Mouse (Mus musculus) heart, embryonic 13.5 days (tissue): Measurements from ENCODE around the gene Trim2. TPM values are rescaled to one million over a fixed set of nuclear protein-coding genes. Genes with fewer than 3 reads are reported as not detected.

Experiments used
- ATAC-seq: fragments of 200-750 bp; cut with Nextera tagmentation; 2 replicates; pipeline ENCODE4 v1.8.0; 2017; ENCODE audit warnings: moderate TSS enrichment; ENCODE audit not compliant: insufficient number of reproducible peaks, low FRiP score, low TSS enrichment; ENCODE audit errors: extremely low read depth
- H3K27ac ChIP-seq: fragments of 300-500 bp; sonication (generic); replicated peaks from 2 replicates; pipeline ENCODE4 v1.5.1; 2015; ENCODE audit warnings: moderate library complexity, mild to moderate bottlenecking, inconsistent platforms
- H3K27me3 ChIP-seq: fragments of 300-500 bp; sonication (generic); replicated peaks from 2 replicates; pipeline ENCODE4 v1.6.1; 2015; ENCODE audit warnings: mild to moderate bottlenecking, inconsistent platforms
- H3K36me3 ChIP-seq: fragments of 300-500 bp; sonication (generic); 2 replicates; pipeline ENCODE4 v1.6.1; 2015; ENCODE audit warnings: mild to moderate bottlenecking, inconsistent platforms
- H3K4me1 ChIP-seq: fragments of 300-500 bp; sonication (generic); 2 replicates; pipeline ENCODE4 v1.6.1; 2015; ENCODE audit warnings: inconsistent platforms
- H3K4me2 ChIP-seq: fragments of 300-500 bp; sonication (generic); 2 replicates; pipeline ENCODE4 v1.6.1; 2015; ENCODE audit warnings: inconsistent platforms, mild to moderate bottlenecking, moderate library complexity
- H3K4me3 ChIP-seq: fragments of 300-500 bp; sonication (generic); 2 replicates; pipeline ENCODE4 v1.5.1; 2015; ENCODE audit warnings: moderate library complexity, mild to moderate bottlenecking, inconsistent platforms
- H3K9ac ChIP-seq: fragments of 300-500 bp; sonication (generic); 2 replicates; pipeline ENCODE4 v1.6.1; 2015; ENCODE audit warnings: inconsistent platforms, mild to moderate bottlenecking, moderate library complexity
- H3K9me3 ChIP-seq: fragments of 300-500 bp; sonication (generic); 2 replicates; pipeline ENCODE4 v1.6.1; 2016; ENCODE audit warnings: inconsistent platforms
- WGBS: fragments of 180-500 bp; shearing (Covaris S2); methylation state at CpG from one replicate; pipeline ENCODE4 v1.1.7; 2015; ENCODE audit warnings: mixed read lengths; 5-methylcytosine and 5-hydroxymethylcytosine counted together
- polyA plus RNA-seq: library from polyadenylated mRNA; unstranded; fragments of >200 nt; fragmentation: Nextera tagmentation; extraction: Ambion mirVana; gene quantifications from 2 replicates; pipeline ENCODE4 v1.2.1, GENCODE M21; 2015

The Trim2 gene
- polyA plus RNA-seq, 1 experiment from 2014 or later = 7.6 TPM

DNA sequence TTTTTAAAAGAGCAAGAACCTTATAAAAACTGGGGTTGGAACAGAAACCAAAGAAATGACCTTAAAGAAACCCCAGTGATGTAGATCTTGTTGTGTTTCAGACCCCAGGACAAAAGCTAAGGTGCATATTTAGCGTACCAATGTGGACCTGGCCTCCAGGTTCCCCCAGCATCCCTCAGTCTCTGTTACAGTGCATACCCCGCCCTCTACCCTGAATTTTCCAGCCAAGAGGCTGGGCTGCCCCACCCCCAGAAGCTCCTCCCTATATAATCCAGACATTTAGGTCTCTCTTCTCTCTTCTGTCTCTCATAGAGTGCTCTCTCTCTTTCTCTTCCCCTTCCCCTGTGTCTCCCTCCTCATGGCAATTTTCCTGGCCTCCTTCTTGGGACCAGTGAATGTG is 126.4 kb downstream of the Trim2 start:
- no peaks in the 10 kb centered on the region for H3K9me3 ChIP-seq
- H3K9ac ChIP-seq = no peak overlapping the region
- H3K27ac ChIP-seq = no peak overlapping the region
- no peaks in the 10 kb centered on the region for H3K27me3 ChIP-seq
- H3K4me3 ChIP-seq = no peak overlapping the region
- 72% methylated on average over 2 of the region's 2 CpGs for WGBS
- H3K4me1 ChIP-seq = no peaks in the 10 kb centered on the region
- H3K36me3 ChIP-seq = peaks cover 9% of the 10 kb centered on the region
- no peak overlapping the region for H3K4me2 ChIP-seq
- ATAC-seq = no peak

DNA sequence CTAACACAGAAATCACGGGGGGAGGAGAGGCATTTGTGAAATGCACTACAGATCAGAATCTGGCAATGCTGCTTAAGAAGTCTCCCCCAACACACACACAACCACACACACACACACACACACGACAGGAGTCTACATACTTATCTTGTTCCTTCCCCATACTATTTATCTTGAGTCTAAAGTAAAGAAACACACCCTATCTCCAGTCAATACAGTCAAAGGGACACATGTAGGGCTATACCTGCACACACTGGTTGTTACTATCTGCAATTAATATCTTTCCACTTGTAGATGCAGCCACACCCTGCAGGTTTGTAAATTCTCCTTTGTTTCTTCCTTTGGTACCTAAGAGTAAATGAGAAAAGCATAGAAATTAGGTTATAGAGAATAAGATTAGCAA is 128.8 kb downstream of the Trim2 start:
- no peak overlapping the region for H3K27ac ChIP-seq
- no peak overlapping the region for H3K4me2 ChIP-seq
- no peak overlapping the region for H3K9ac ChIP-seq
- H3K4me1 ChIP-seq = no peaks in the 10 kb centered on the region
- peaks cover 9% of the 10 kb centered on the region for H3K36me3 ChIP-seq
- H3K27me3 ChIP-seq = no peaks in the 10 kb centered on the region
- no peak for ATAC-seq
- no peak overlapping the region for H3K4me3 ChIP-seq
- WGBS = 52% methylated on average over 2 of the region's 2 CpGs
- H3K9me3 ChIP-seq = no peaks in the 10 kb centered on the region

DNA sequence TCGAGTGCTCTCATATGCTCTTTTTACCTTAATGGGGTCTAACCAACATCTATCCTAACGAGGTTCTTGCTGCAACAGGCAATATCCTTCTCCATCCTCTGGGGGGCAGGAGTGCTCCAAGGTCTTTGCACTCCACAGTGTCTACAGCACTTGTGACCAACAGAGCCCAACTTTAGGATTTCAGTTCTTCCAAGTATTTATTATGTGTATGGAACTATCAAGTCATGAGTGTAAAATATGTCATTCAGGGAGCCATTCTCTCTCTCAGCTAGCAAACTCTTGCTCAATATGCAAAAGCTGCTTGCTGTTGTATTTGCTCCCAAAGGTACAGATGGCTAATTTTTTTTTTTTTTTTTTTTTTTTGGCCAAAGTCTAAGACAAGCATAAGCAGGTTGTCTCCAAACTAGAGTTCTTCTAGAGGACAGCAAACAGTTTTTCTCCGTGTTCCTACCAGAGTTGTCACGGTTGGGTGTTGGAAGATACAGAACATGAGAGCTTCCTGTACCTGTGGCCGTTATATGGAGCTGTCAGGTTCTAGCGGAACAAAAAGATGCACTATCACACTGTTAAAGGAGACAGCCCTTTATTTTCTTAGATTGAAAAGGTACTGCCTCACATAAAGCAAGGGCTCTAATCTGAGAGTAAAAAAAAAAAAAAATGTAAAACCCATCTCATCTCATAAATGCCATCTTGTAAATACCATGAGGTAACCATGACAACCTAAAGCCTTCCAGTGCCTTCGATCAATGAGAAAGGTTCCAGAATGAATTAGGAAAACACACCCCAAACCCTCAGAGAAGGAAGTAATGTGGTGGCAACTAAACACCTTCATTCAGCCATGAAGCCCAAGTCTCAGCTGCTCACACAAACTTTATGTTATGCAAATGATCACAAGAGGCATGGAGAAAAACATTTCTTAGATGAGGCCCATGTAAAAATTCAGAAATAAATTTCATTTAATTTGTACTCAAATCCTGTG is 131.1 kb downstream of the Trim2 start:
- no peaks in the 10 kb centered on the region for H3K4me1 ChIP-seq
- no peak overlapping the region for H3K9ac ChIP-seq
- no peaks in the 10 kb centered on the region for H3K9me3 ChIP-seq
- no peak overlapping the region for H3K4me3 ChIP-seq
- no peak overlapping the region for H3K4me2 ChIP-seq
- no peak for ATAC-seq
- no peaks in the 10 kb centered on the region for H3K27me3 ChIP-seq
- no peak overlapping the region for H3K27ac ChIP-seq
- WGBS = 52% methylated on average over 7 of the region's 7 CpGs
- H3K36me3 ChIP-seq = peaks cover 10% of the 10 kb centered on the region

DNA sequence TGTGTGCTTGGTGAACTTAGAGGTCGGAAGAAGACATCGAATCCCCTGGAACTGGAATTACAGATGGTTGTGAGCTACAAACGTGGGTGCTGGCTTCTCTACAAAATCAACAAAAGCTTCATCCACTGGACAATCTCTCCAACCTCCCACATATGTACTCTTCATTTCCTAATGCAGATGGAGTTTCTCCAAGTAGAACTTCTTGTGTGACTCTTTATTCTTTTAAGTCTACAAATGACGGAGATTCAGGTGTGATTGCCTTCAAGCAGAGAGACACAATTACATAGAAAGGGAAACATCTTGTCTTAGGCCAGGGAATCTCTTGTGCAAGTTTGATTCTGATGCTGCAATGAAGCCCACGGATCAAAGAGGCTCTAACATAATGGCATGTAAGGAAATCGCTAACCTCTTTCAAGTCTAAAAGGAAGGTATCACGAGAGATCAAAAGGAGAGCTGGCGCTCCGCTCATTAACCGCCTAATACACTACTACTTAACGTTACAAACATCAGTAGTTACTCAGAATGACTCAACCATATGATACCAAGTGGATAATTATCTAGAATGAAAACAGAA is 133.0 kb downstream of the Trim2 start, which contains the start of gene Gm6525:
Gm6525 (plus strand) TSS at position 524 of the 574 bp plus-strand sequence.
- no peaks in the 10 kb centered on the region for H3K9me3 ChIP-seq
- H3K27ac ChIP-seq = no peak within 1 kb of the TSS
- H3K9ac ChIP-seq = no peak within 1 kb of the TSS
- H3K4me2 ChIP-seq = no peak within 1 kb of the TSS
- peaks cover 12% of the 10 kb centered on the region for H3K36me3 ChIP-seq
- no peak for ATAC-seq
- WGBS = 80% methylated on average over 11 of the region's 11 CpGs
- H3K4me1 ChIP-seq = no peaks in the 10 kb centered on the region
- H3K27me3 ChIP-seq = no peaks in the 10 kb centered on the region
- no peak within 1 kb of the TSS for H3K4me3 ChIP-seq

DNA sequence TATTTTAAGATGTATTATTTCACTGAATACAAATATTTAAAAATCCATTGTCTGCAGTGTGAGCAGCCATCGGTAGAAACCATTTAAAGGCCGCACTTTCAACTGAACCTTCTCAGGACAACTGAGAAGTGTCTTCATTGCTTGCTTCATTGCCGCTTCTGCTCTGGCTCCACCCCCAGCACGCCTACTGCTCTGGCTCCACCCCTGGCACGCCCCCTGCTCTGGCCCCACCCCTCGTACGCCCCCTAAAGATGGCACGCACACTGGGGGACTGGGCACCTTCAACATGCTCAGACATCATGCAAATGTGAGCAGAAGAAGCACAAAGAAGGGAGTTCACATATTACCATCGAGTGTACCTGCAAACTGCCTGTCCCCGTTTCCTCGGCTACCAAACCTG is 134.3 kb downstream of the Trim2 start:
- Histone ChIP-seq H3K4me2 (no peak overlapping the region), H3K9me3 (no peaks in the 10 kb centered on the region), H3K4me3 (no peak overlapping the region), H3K4me1 (no peaks in the 10 kb centered on the region), H3K9ac (no peak overlapping the region), H3K36me3 (peaks cover 9% of the 10 kb centered on the region), H3K27ac (no peak overlapping the region), H3K27me3 (no peaks in the 10 kb centered on the region)
- WGBS = 27% methylated on average over 11 of the region's 11 CpGs
- no peak for ATAC-seq

DNA sequence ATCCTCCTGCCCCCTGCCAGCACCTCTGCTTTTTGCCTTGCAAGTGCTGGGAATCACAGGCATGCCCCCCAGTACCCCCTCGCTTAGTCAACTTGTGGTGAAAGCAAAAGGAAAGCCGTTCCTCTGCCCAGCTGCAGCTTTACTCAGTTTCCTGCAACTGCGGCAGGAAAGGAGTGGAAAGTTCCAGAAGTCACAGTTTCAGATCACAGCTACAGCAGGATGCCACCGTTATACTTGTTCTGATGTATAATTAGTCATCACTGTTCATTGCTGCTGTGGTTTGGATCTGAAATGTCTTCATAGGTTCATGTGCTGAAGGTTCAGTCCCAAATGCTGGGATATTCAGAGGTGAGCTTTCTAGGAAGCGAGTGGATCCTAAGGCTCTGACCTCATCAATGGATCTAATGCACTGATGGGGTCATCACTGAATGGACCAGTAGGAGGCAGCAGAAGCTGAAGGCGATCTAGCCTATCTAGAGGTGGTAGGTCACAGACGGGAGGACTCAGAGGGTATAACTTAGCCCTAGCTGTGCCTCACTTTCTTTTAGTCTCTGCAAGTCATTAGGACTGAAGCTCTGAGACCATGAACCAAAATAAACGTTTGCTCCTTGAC is 137.2 kb downstream of the Trim2 start:
- Histone ChIP-seq H3K9me3 (no peaks in the 10 kb centered on the region), H3K4me2 (no peak overlapping the region), H3K27me3 (no peaks in the 10 kb centered on the region), H3K4me3 (no peak overlapping the region), H3K36me3 (peaks cover 24% of the 10 kb centered on the region), H3K9ac (no peak overlapping the region), H3K4me1 (no peaks in the 10 kb centered on the region), H3K27ac (no peak overlapping the region)
- ATAC-seq = no peak
- WGBS = 57% methylated on average over 8 of the region's 8 CpGs

DNA sequence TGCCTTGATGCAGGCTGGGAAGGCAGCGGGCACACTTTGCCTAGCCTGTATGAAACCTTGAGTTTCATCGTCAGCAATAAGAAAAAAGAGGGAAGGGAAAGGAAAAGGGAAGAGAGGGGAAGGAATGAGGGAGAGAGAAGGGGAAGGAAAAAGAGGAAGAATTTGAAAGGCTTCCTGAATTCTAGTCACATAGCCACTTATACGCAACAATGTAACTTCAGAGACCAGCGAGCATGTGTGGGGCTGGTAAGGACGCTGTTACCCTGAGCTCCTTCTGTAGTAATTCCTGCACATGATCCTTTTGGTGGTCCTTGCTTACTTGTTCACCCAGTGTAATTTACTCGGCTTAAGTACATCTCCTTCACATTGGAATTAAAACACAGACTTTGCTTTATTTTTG is 137.7 kb downstream of the Trim2 start:
- ATAC-seq = no peak
- H3K4me3 ChIP-seq = no peak overlapping the region
- no peaks in the 10 kb centered on the region for H3K4me1 ChIP-seq
- H3K9ac ChIP-seq = no peak overlapping the region
- WGBS = 81% methylated on average over 6 of the region's 6 CpGs
- H3K27me3 ChIP-seq = no peaks in the 10 kb centered on the region
- no peak overlapping the region for H3K4me2 ChIP-seq
- H3K36me3 ChIP-seq = peaks cover 29% of the 10 kb centered on the region
- H3K27ac ChIP-seq = no peak overlapping the region
- no peaks in the 10 kb centered on the region for H3K9me3 ChIP-seq

DNA sequence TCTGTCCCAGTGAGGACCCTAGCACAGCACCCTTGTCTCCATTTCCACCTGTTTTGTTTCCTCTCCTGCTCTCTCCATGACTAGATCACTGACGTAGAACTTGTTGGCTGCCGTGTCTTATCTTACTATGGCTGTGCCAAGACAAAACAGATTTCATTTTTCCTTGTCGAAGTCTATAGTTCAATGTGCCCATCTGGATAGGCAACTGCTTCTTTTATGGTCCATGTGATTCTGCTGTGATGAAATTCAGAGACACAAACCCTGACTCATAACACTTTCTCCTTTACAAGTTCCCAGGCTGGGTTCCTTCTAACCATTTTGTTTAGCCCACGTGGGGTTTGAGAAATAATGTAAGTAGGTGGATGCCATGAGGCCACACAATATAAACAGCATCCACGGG is 140.6 kb downstream of the Trim2 start:
- no peak overlapping the region for H3K27ac ChIP-seq
- no peaks in the 10 kb centered on the region for H3K27me3 ChIP-seq
- H3K36me3 ChIP-seq = peaks cover 29% of the 10 kb centered on the region
- no peak overlapping the region for H3K4me3 ChIP-seq
- ATAC-seq = no peak
- H3K9ac ChIP-seq = no peak overlapping the region
- no peak overlapping the region for H3K4me2 ChIP-seq
- H3K9me3 ChIP-seq = no peaks in the 10 kb centered on the region
- 80% methylated on average over 5 of the region's 5 CpGs for WGBS
- no peaks in the 10 kb centered on the region for H3K4me1 ChIP-seq

DNA sequence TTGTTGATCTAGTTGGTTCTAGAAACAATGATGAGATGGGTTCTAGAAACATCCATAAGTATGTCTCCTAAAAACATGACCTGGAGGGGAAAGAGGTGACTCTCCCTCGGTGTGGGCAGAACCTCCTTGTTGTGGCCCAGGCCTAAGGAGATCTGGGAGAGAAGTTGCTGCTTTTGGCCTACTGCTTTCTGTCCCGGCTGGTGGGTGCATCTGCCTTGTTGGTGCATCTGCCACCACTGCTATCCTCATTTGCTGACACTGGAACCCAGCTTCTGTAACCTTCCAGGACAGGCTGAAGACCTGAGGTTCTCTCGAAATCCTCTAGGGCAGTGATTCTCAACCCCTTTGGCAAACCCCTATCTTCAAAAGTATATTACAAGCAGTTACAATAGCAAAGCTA is 141.3 kb downstream of the Trim2 start:
- H3K9ac ChIP-seq = no peak overlapping the region
- 78% methylated on average over 3 of the region's 3 CpGs for WGBS
- H3K36me3 ChIP-seq = peaks cover 26% of the 10 kb centered on the region
- no peak overlapping the region for H3K27ac ChIP-seq
- H3K9me3 ChIP-seq = no peaks in the 10 kb centered on the region
- no peak for ATAC-seq
- no peaks in the 10 kb centered on the region for H3K27me3 ChIP-seq
- no peak overlapping the region for H3K4me3 ChIP-seq
- H3K4me2 ChIP-seq = no peak overlapping the region
- no peaks in the 10 kb centered on the region for H3K4me1 ChIP-seq

DNA sequence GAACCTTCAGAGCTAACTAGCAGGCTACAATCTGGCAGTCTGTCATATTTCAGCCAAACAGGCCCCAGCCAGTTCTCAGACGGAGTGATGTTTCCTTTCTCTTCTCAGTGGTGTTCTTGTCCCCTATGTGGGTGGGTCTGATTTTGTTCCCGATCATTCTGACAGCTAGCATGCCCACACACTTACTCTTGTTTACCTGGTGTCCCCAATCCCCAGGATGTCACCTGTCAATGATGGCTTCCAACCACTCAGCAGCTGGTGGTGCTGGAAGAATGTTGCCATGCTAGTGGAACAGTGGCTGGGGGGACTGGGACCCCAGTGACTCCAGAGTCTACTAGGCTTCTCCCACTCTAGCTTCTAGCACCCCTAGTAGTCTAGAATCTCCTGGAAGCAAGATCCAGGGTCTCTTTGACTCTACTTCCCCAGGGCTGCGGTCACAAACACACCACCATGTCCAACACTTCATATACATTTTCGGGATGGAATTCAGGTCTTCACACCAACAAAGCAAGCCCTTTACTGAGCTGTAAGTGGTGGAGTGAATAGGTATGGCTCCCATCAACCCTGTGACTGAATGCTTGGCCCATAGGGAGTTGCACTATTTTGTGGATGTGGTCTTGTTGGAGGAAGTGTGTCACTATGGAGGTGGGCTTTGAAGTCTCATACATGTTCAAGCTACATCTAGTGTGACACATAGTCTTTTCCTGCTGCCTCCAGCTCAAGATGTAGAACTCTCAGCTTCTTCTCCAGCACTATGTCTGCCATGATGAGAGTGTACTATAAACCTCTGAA is 148.9 kb downstream of the Trim2 start:
- Histone ChIP-seq H3K9ac (no peak overlapping the region), H3K27ac (no peak overlapping the region), H3K27me3 (no peaks in the 10 kb centered on the region), H3K4me2 (no peak overlapping the region), H3K9me3 (no peaks in the 10 kb centered on the region), H3K4me3 (no peak overlapping the region), H3K36me3 (peaks cover 5% of the 10 kb centered on the region; the same call in 1 of the 2 replicates), H3K4me1 (peaks cover 5% of the 10 kb centered on the region; the same call in 1 of the 2 replicates)
- 78% methylated on average over 4 of the region's 4 CpGs for WGBS
- no peak for ATAC-seq

DNA sequence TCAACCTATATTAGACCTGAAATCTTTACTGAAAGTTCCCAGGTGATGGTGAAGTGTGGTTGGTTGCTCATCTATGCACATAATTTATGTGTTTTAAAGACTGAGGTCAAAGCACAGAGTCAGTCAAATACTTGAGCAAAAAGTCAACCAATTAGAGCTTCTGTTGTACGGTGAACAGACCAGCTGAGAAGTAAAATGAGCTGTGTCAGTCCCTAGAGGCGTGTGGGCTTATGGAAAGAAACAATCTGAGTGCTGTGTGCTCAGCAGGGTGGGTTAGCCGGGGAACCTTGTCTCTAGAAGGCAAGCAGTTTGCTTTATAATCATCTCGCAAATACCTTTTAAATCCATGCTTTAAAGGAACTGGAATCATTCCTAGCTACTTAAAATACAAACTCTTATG is 149.7 kb downstream of the Trim2 start:
- H3K9ac ChIP-seq = no peak overlapping the region
- H3K4me1 ChIP-seq = peaks cover 5% of the 10 kb centered on the region; the same call in 1 of the 2 replicates
- ATAC-seq = no peak
- H3K4me3 ChIP-seq = no peak overlapping the region
- WGBS = 68% methylated on average over 4 of the region's 4 CpGs
- H3K9me3 ChIP-seq = no peaks in the 10 kb centered on the region
- H3K4me2 ChIP-seq = no peak overlapping the region
- H3K27ac ChIP-seq = no peak overlapping the region
- no peaks in the 10 kb centered on the region for H3K27me3 ChIP-seq
- H3K36me3 ChIP-seq = peaks cover 5% of the 10 kb centered on the region; the same call in 1 of the 2 replicates
